ENCODE assay signal across 8 mouse cellular contexts in genomic region chr14:93734077-93734673, GRCm38 (mm10).
DNase-seq lines count a peak whose midpoint lies in the region.

No protein-coding gene starts in this region.

- intact Hi-C loops in heart, postnatal 10 days (cut with DNase I) = no loop called here

- DNase-seq in gastrocnemius, postnatal 10 days = peak; percentile 15
- DNase-seq in gastrocnemius, adult 8-10 months (ENCODE audit: low spot score in 2 of 2) = no peak
- peak; percentile 8 for DNase-seq in ovary, postnatal 36 days (ENCODE audit: low spot score)
- DNase-seq in ovary, adult 18-20 months (ENCODE audit: low spot score) = no peak
- peak; percentile 49 to 54 for DNase-seq in heart, postnatal 10 days
- DNase-seq in skeletal muscle tissue, adult 2 months (ENCODE audit: low read depth, low spot score) = peak; percentile 25
- no peak for DNase-seq in T-cell, adult 2 months (ENCODE audit: low spot score)
- DNase-seq in natural killer cell, adult 2 months (ENCODE audit: low spot score in 2 of 2) = no peak

Comparison
In these comparisons a context has a peak if more than half of its experiments do, and no peak if none do; other contexts are left out.
1. DNase-seq: peak in gastrocnemius, postnatal 10 days (single experiment), ovary, postnatal 36 days (single experiment), heart, postnatal 10 days (2 of 2) and skeletal muscle tissue, adult 2 months (single experiment); none in gastrocnemius, adult 8-10 months (0 of 2), ovary, adult 18-20 months (single experiment), T-cell, adult 2 months (single experiment) and natural killer cell, adult 2 months (0 of 2).